Mouse (Mus musculus) C2C12 (cell line): Measurements from ENCODE around the gene Prss28. TPM values are rescaled to one million over a fixed set of nuclear protein-coding genes. Genes with fewer than 3 reads are reported as not detected.
A peak's percentile ranks its signal among the peaks of the same experiment; 100 is the strongest.

ENCODE experiments used
- H3K27me3 ChIP-seq: one replicate; pipeline ENCODE4 v1.6.1; 2011; ENCODE audit not compliant: control insufficient read depth, insufficient read depth, insufficient read length
- H3K36me3 ChIP-seq: one replicate; pipeline ENCODE4 v1.6.1; 2011; ENCODE audit not compliant: control insufficient read depth, insufficient read depth
- H3K4me3 ChIP-seq: one replicate; pipeline ENCODE4 v1.5.1; 2011; ENCODE audit warnings: mild to moderate bottlenecking, control low read depth; ENCODE audit not compliant: poor library complexity, insufficient read depth, severe bottlenecking
- H3K79me2 ChIP-seq: one replicate; pipeline ENCODE4 v1.6.1; 2011; ENCODE audit not compliant: control insufficient read depth, insufficient read depth
- H3K79me3 ChIP-seq: one replicate; pipeline ENCODE4 v1.6.1; 2011; ENCODE audit warnings: low read depth, control low read depth
- H3ac ChIP-seq: one replicate; pipeline ENCODE3; 2011; ENCODE audit warnings: low read depth; ENCODE audit not compliant: control insufficient read depth, insufficient read length
- CEBPB ChIP-seq: IDR thresholded peaks from one replicate; pipeline ENCODE4 v1.6.1; 2011; ENCODE audit warnings: low read depth, mild to moderate bottlenecking, control low read depth, moderate library complexity
- CTCF ChIP-seq: IDR thresholded peaks from one replicate; pipeline ENCODE4 v1.5.1; 2011; ENCODE audit not compliant: control insufficient read depth, insufficient read depth, insufficient read length
- FOSL1 ChIP-seq: IDR thresholded peaks from one replicate; pipeline ENCODE4 v1.8.0; 2011; ENCODE audit warnings: mild to moderate bottlenecking, low read length; ENCODE audit not compliant: poor library complexity, insufficient read depth, severe bottlenecking
- MAX ChIP-seq: IDR thresholded peaks from one replicate; pipeline ENCODE4 v1.6.1; 2011; ENCODE audit warnings: mild to moderate bottlenecking, control low read depth
- MYOD1 ChIP-seq: IDR thresholded peaks from one replicate; pipeline ENCODE4 v1.6.1; 2011; ENCODE audit warnings: low read depth; ENCODE audit not compliant: control insufficient read depth, insufficient read length
- MYOG ChIP-seq: IDR thresholded peaks from one replicate; pipeline ENCODE4 v1.6.1; 2011; ENCODE audit not compliant: control insufficient read depth, insufficient read length; ENCODE audit errors: extremely low read depth
- USF1 ChIP-seq: IDR thresholded peaks from one replicate; pipeline ENCODE4 v1.6.1; 2011; ENCODE audit warnings: low read depth, mild to moderate bottlenecking, control low read depth, moderate library complexity
- polyA plus RNA-seq: library from polyadenylated mRNA; unstranded; fragments of >200 nt; fragmentation: generic; extraction: Trizol; gene quantifications from one replicate; pipeline ENCODE4 v1.2.1, GENCODE M21; 2012; ENCODE audit warnings: missing spikeins

Prss28 gene
- polyA plus RNA-seq, 1 experiment: not detected

DNA sequence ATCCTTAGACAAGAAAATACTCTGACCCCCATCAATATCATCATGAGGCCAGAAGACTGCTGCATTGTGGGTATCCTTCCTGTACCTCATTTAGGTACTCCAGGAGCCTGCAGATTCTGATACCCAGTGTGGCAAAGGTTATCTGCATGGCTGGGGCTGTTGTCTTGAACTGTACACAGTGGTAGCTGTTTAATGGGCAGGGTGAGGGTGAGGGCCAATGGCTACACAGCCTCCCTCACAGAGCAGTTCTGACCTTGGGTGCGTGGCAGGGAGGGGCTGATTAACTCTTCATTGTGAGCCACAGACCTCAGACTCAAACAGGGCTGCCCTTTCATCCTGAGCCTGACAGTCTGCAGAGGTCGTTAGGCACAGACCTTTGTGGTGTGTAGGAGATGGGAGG, 14.5 kb downstream of the Prss28 start:
- peaks cover 55% of the 10 kb centered on the region for H3K27me3 ChIP-seq
- H3K4me3 ChIP-seq: no peak overlapping the region
- H3K79me3 ChIP-seq: no peaks in the 10 kb centered on the region
- no peak for TF ChIP-seq CTCF
- TF ChIP-seq MYOD1: no peak
- TF ChIP-seq MYOG: no peak
- TF ChIP-seq CEBPB: no peak
- no peak for TF ChIP-seq FOSL1
- no peak for TF ChIP-seq MAX
- TF ChIP-seq USF1: no peak
- H3K79me2 ChIP-seq: no peaks in the 10 kb centered on the region
- H3K36me3 ChIP-seq: no peaks in the 10 kb centered on the region
- no peak overlapping the region for H3ac ChIP-seq

DNA sequence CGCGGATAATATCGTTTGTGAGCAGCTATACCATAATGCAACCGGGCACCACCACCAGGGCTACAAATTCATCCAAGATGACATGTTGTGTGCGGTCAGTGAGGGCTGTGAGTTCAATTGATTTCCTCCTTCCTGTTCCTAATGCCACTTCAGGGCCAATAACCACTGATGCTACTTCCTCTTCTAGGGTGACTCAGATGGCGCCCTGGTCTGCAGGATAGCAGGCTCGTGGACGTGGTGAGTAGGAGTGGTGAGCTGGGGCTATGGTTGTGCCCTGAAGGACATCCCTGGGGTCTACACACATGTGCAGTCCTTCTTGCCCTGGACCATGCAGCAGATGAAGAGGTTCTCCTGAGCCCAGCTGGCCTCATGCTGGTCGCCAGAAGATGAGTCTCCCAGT, 23.9 kb downstream of the Prss28 start:
- Histone ChIP-seq H3K36me3 (no peaks in the 10 kb centered on the region), H3K79me2 (no peaks in the 10 kb centered on the region), H3K27me3 (peaks cover 61% of the 10 kb centered on the region), H3K79me3 (no peaks in the 10 kb centered on the region), H3ac (no peak overlapping the region), H3K4me3 (no peak overlapping the region)
- TF ChIP-seq CEBPB (no peak), MYOG (no peak), FOSL1 (no peak), MYOD1 (no peak), CTCF (no peak), MAX (no peak), USF1 (no peak)

DNA sequence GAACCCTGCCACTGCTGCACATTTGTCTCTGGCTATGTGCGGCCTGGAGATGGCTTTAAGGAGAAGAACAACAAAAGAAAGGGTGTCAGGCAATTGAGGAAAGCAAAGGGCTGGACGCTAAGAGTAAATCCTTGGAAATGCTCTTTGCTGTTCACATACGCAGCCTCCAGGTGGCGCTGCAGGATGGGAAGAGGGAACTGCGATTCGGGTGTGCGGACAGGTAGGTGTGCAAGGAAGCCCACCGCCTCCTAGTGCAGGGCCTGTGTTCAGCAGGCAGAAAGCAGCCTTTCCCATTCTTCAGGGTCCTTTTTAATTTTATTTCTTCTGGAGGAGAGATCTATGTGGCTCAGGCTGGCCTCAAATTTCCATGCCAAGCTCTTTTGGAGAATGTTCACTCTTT, 25.5 kb downstream of the Prss28 start:
- Histone ChIP-seq H3K4me3 (no peak overlapping the region), H3K79me2 (no peaks in the 10 kb centered on the region), H3K79me3 (no peaks in the 10 kb centered on the region), H3K36me3 (no peaks in the 10 kb centered on the region), H3K27me3 (peaks cover 52% of the 10 kb centered on the region), H3ac (no peak overlapping the region)
- TF ChIP-seq MYOD1 (no peak), MAX (no peak), CTCF (peak; percentile 67), MYOG (no peak), FOSL1 (no peak), CEBPB (no peak), USF1 (no peak)

DNA sequence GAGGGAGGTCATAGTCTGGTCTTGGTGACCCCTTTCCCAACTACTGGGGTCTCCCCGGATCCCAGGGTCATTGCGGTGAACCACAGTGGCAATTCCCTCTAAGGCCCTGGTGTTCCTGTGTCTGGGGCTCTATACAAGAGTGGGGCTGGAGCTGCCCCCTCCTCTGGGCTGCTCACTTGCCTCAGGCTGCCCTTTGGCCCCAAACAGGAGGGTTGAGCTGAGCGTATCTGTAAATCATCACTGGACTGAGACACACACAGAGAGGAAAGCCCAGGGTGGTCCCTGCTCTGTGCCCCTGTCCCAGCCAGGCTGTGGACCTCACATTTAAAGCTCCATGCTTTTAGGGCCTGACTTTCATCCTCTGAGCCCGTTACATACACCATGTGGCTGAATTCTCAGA, 29.8 kb downstream of the Prss28 start:
- Histone ChIP-seq H3K79me2 (no peaks in the 10 kb centered on the region), H3ac (no peak overlapping the region), H3K4me3 (no peak overlapping the region), H3K36me3 (no peaks in the 10 kb centered on the region), H3K79me3 (no peaks in the 10 kb centered on the region), H3K27me3 (peaks cover 21% of the 10 kb centered on the region)
- TF ChIP-seq FOSL1: no peak

DNA sequence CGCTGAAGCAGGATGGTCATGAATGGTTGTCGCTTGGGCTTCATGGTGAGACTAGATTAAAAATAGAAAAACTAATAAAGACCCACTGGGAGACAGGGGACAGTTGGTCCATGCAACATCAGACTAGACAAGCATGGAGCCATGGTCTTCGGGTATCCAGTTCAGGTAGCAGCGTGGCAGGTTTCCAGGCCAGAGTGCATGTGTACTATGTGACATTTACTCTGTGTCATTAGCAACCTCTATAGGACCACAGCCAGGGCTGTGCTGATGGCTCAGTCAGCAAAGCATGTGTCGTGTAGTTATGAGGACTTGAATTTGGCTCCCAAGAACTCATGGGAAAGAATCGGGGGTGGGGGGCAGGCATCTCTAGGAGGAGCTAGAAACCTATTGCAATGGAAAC, 31.6 kb downstream of the Prss28 start:
- TF ChIP-seq FOSL1 (no peak), MAX (no peak), MYOG (no peak), USF1 (no peak), MYOD1 (no peak), CTCF (no peak), CEBPB (no peak)
- Histone ChIP-seq H3ac (no peak overlapping the region), H3K79me3 (no peaks in the 10 kb centered on the region), H3K36me3 (no peaks in the 10 kb centered on the region), H3K27me3 (peaks cover 9% of the 10 kb centered on the region), H3K4me3 (no peak overlapping the region), H3K79me2 (no peaks in the 10 kb centered on the region)

DNA sequence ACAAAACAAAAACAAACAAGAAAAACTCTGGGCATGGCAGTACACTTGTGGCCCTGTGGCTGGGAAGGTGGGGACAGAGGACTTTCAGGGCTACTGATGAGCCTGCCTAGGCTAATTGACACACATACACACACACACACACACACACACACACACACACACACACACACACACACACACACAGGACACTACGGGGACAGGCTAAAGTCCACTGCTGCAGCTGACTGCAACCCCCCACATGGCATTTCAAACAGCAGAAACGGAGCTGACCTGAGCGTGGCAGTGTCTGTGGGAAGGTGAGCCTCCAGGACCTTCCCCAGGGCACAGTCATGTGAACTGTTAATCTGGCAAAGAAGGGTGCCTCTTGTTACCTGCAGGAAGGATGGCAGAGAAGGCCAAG, 33.0 kb downstream of the Prss28 start:
- TF ChIP-seq MAX (no peak), USF1 (no peak), MYOD1 (no peak)

More for the DNA sequence above, 33.0 kb downstream of the Prss28 start:
- H3K36me3 ChIP-seq: no peaks in the 10 kb centered on the region
- H3ac ChIP-seq: no peak overlapping the region
- H3K79me3 ChIP-seq: no peaks in the 10 kb centered on the region
- H3K27me3 ChIP-seq: peaks cover 9% of the 10 kb centered on the region
- H3K4me3 ChIP-seq: no peak overlapping the region
- H3K79me2 ChIP-seq: no peaks in the 10 kb centered on the region
